ENCODE assay signal across 24 mouse cellular contexts in the genomic region with DNA sequence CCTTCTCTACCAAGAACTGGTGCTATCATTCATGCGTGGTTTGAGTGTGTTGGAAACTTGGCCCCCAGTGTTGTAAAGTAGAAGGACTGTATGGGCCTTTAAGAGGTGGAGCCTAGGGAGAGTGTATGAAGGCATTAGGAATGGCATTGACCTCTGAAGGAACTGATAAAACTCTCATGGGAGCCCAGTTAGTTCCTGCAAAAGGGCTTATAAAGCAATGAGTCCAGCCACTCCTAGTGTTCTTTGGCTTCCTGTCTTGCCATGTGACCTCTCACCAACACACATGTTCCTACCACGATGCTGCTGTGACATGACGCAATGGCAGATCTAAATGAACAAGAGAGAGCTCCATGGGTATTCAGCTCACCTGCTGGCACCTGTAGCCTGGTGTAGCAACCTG.
"Had no signal": no experiment of that assay in that cellular context is flagged by ENCODE, and none has a peak within 500 bp of the region (broad histone marks: within the 10 kb centered on the region; RNA-seq: fewer than 3 reads in every experiment).

No protein-coding gene starts in this region.

- DNase-seq: kidney, postnatal 25 days; layer of hippocampus, adult 9-11 months; liver; lung, adult 18-20 months; lung, postnatal 10 days; lung, postnatal 36 days; right cerebral cortex, postnatal 4 days; spleen, adult 18-20 months; thymus, adult 18-20 months; thymus, postnatal 36 days had no signal

- H3K36me3 ChIP-seq: limb, embryonic 10.5 days; limb, embryonic 13.5 days; liver, embryonic 12.5 days; liver, embryonic 15.5 days; lung, embryonic 15.5 days; midbrain, embryonic 10.5 days; midbrain, embryonic 13.5 days; neural tube, embryonic 13.5 days; stomach, embryonic 15.5 days had no signal

- H3K4me3 ChIP-seq: layer of hippocampus, adult 2 months; limb, embryonic 10.5 days; limb, embryonic 13.5 days; liver, embryonic 12.5 days; liver, embryonic 15.5 days; lung, embryonic 15.5 days; megakaryocyte, embryonic 14.5 days; midbrain, embryonic 10.5 days; midbrain, embryonic 13.5 days; myocyte; neural tube, embryonic 13.5 days; stomach, embryonic 15.5 days had no signal

- ATAC-seq: liver, embryonic 12.5 days; midbrain, embryonic 13.5 days; midbrain, embryonic 16.5 days had no signal

- H3K4me1 ChIP-seq: liver, embryonic 12.5 days; liver, embryonic 15.5 days; lung, embryonic 15.5 days; stomach, embryonic 15.5 days had no signal

- H3K27ac ChIP-seq: kidney, postnatal 0 days; layer of hippocampus, adult 2 months; limb, embryonic 10.5 days; limb, embryonic 13.5 days; liver, embryonic 12.5 days; liver, embryonic 15.5 days; lung, embryonic 15.5 days; midbrain, embryonic 10.5 days; midbrain, embryonic 13.5 days; neural tube, embryonic 13.5 days; stomach, embryonic 15.5 days had no signal

- H3K4me2 ChIP-seq: limb, embryonic 13.5 days; liver, embryonic 12.5 days; liver, embryonic 15.5 days; lung, embryonic 15.5 days; midbrain, embryonic 13.5 days; neural tube, embryonic 13.5 days; stomach, embryonic 15.5 days had no signal

- H3K9ac ChIP-seq: limb, embryonic 13.5 days; liver, embryonic 12.5 days; liver, embryonic 15.5 days; lung, embryonic 15.5 days; midbrain, embryonic 13.5 days; neural tube, embryonic 13.5 days; stomach, embryonic 15.5 days had no signal

- H3K9me3 ChIP-seq: limb, embryonic 10.5 days; limb, embryonic 13.5 days; liver, embryonic 12.5 days; liver, embryonic 15.5 days; lung, embryonic 15.5 days; midbrain, embryonic 10.5 days; midbrain, embryonic 13.5 days; neural tube, embryonic 13.5 days; stomach, embryonic 15.5 days had no signal
